Mouse (Mus musculus) limb, embryonic 11.5 days (tissue): ENCODE measurements around the gene Pgc. TPM values are rescaled to one million over a fixed set of nuclear protein-coding genes. Genes with fewer than 3 reads are reported as not detected.

Experiments
- ATAC-seq: fragments of 200-750 bp; cut with Nextera tagmentation; 2 replicates; pipeline ENCODE4 v1.8.0; 2017; ENCODE audit warnings: low read depth; ENCODE audit not compliant: insufficient number of reproducible peaks, low FRiP score, low TSS enrichment
- DNase-seq: peaks from one replicate; pipeline ENCODE4 v3.0.0-alpha.2; 2015; ENCODE audit warnings: low spot score
- H3K27ac ChIP-seq: fragments of 300-500 bp; sonication (generic); replicated peaks from 2 replicates; pipeline ENCODE4 v1.5.1; 2014; ENCODE audit warnings: low read depth, mild to moderate bottlenecking, low read length
- H3K27me3 ChIP-seq: fragments of 300-500 bp; sonication (generic); 2 replicates; pipeline ENCODE4 v1.6.1; 2014; ENCODE audit warnings: mild to moderate bottlenecking, low read length, mixed read lengths; ENCODE audit not compliant: control insufficient read depth, insufficient read depth
- H3K36me3 ChIP-seq: fragments of 300-500 bp; sonication (generic); 2 replicates; pipeline ENCODE4 v1.6.1; 2014; ENCODE audit warnings: mild to moderate bottlenecking, low read length, moderate library complexity, mixed read lengths; ENCODE audit not compliant: control insufficient read depth, insufficient read depth
- H3K4me1 ChIP-seq: fragments of 300-500 bp; sonication (generic); 2 replicates; pipeline ENCODE4 v1.6.1; 2014; ENCODE audit warnings: low read length, mixed read lengths; ENCODE audit not compliant: control insufficient read depth, insufficient read depth
- H3K4me2 ChIP-seq: fragments of 300-500 bp; sonication (generic); 2 replicates; pipeline ENCODE4 v1.6.1; 2014; ENCODE audit warnings: low read depth, mild to moderate bottlenecking, moderate library complexity; ENCODE audit not compliant: severe bottlenecking
- H3K4me3 ChIP-seq: fragments of 300-500 bp; sonication (generic); 2 replicates; pipeline ENCODE4 v1.5.1; 2014; ENCODE audit warnings: low read depth, low read length
- H3K9ac ChIP-seq: fragments of 300-500 bp; sonication (generic); 2 replicates; pipeline ENCODE4 v1.6.1; 2014; ENCODE audit warnings: mild to moderate bottlenecking, low read length
- H3K9me3 ChIP-seq: fragments of 300-500 bp; sonication (generic); 2 replicates; pipeline ENCODE4 v1.6.1; 2016; ENCODE audit warnings: low read length; ENCODE audit not compliant: control insufficient read depth
- WGBS: fragments of 180-500 bp; shearing (Covaris S2); extraction: QIAGEN DNeasy Blood & Tissue Kit; methylation state at CpG from one replicate; pipeline ENCODE4 v1.1.7; 2014; 5-methylcytosine and 5-hydroxymethylcytosine counted together
- polyA plus RNA-seq: library from polyadenylated mRNA; unstranded; fragments of >200 nt; fragmentation: Nextera tagmentation; extraction: Ambion mirVana; gene quantifications from 2 replicates; pipeline ENCODE4 v1.2.1, GENCODE M21; 2014

Pgc gene
- polyA plus RNA-seq, 1 experiment from 2014 or later, result not detected

GRCm38 (mm10) chr17:47769389-47770299 lies 43.0 kb downstream of the Pgc start:
- H3K27ac ChIP-seq, result no peak overlapping the region
- H3K9ac ChIP-seq, result no peak overlapping the region
- ATAC-seq (no peak), DNase-seq (no peak)
- peaks cover 5% of the 10 kb centered on the region; the same call in 1 of the 2 replicates for H3K9me3 ChIP-seq
- no peak overlapping the region for H3K4me3 ChIP-seq
- H3K36me3 ChIP-seq, result no peaks in the 10 kb centered on the region
- no peak overlapping the region for H3K4me2 ChIP-seq
- H3K27me3 ChIP-seq, result no peaks in the 10 kb centered on the region
- no peaks in the 10 kb centered on the region; the same call in 1 of the 2 replicates for H3K4me1 ChIP-seq
- WGBS, result 81% methylated on average over 11 of the region's 11 CpGs

GRCm38 (mm10) chr17:47773604-47774003 lies 47.0 kb downstream of the Pgc start:
- Histone ChIP-seq H3K4me2 (no peak overlapping the region), H3K27ac (no peak overlapping the region), H3K36me3 (no peaks in the 10 kb centered on the region), H3K4me1 (peaks cover 2% of the 10 kb centered on the region; the same call in 1 of the 2 replicates), H3K27me3 (no peaks in the 10 kb centered on the region), H3K9me3 (peaks cover 5% of the 10 kb centered on the region; the same call in 1 of the 2 replicates), H3K4me3 (no peak overlapping the region), H3K9ac (no peak overlapping the region)
- 23% methylated on average over 6 of the region's 6 CpGs for WGBS
- DNase-seq (no peak), ATAC-seq (peak; percentile 23; the same call in 1 of the 2 replicates)

- ATAC-seq (no peak), DNase-seq (no peak)
- H3K4me2 ChIP-seq, result no peak overlapping the region
- H3K9ac ChIP-seq, result no peak overlapping the region
- H3K36me3 ChIP-seq, result no peaks in the 10 kb centered on the region
- peaks cover 2% of the 10 kb centered on the region; the same call in 1 of the 2 replicates for H3K4me1 ChIP-seq
- WGBS, result 44% methylated on average over 2 of the region's 2 CpGs
- no peak overlapping the region for H3K4me3 ChIP-seq
- H3K27me3 ChIP-seq, result no peaks in the 10 kb centered on the region
- H3K9me3 ChIP-seq, result peaks cover 3% of the 10 kb centered on the region; the same call in 1 of the 2 replicates
- H3K27ac ChIP-seq, result no peak overlapping the region
Measured at GRCm38 (mm10) chr17:47777141-47777540, 50.5 kb downstream of the Pgc start.

GRCm38 (mm10) chr17:47780470-47780869 lies 53.8 kb downstream of the Pgc start:
- H3K4me3 ChIP-seq, result no peak overlapping the region
- no peak overlapping the region for H3K4me2 ChIP-seq
- ATAC-seq (no peak), DNase-seq (no peak)
- H3K27ac ChIP-seq, result no peak overlapping the region
- no peaks in the 10 kb centered on the region for H3K36me3 ChIP-seq
- WGBS, result 77% methylated on average over 10 of the region's 10 CpGs
- no peaks in the 10 kb centered on the region for H3K9me3 ChIP-seq
- no peak overlapping the region for H3K9ac ChIP-seq
- H3K27me3 ChIP-seq, result no peaks in the 10 kb centered on the region
- 0 out of 2 replicates have a peak, but pooled peaks cover 2% of the 10 kb centered on the region for H3K4me1 ChIP-seq

- DNase-seq, result no peak
- 78% methylated on average over 3 of the region's 3 CpGs for WGBS
- Histone ChIP-seq H3K4me1 (peaks cover under 1% of the 10 kb centered on the region), H3K27me3 (no peaks in the 10 kb centered on the region), H3K36me3 (no peaks in the 10 kb centered on the region), H3K4me2 (no peak overlapping the region), H3K27ac (no peak overlapping the region), H3K9ac (no peak overlapping the region), H3K4me3 (no peak overlapping the region), H3K9me3 (no peaks in the 10 kb centered on the region)
- ATAC-seq, result no peak
Measured at GRCm38 (mm10) chr17:47782486-47782885, 55.8 kb downstream of the Pgc start.

GRCm38 (mm10) chr17:47783445-47784223 lies 57.0 kb downstream of the Pgc start:
- no peak overlapping the region for H3K4me3 ChIP-seq
- 65% methylated on average over 8 of the region's 8 CpGs for WGBS
- no peak overlapping the region for H3K27ac ChIP-seq
- DNase-seq (no peak), ATAC-seq (no peak)
- no peaks in the 10 kb centered on the region for H3K9me3 ChIP-seq
- H3K36me3 ChIP-seq, result no peaks in the 10 kb centered on the region
- H3K9ac ChIP-seq, result no peak overlapping the region
- H3K4me1 ChIP-seq, result peaks cover 9% of the 10 kb centered on the region
- no peak overlapping the region for H3K4me2 ChIP-seq
- no peaks in the 10 kb centered on the region for H3K27me3 ChIP-seq

Other genes with a start within 250 kb of the Pgc start
- gene Taf8, start 224.6 kb upstream of the Pgc start, polyA plus RNA-seq, result 30.4 and 33.7 TPM in 2 replicates
- 345 and 350 TPM in 2 replicates for gene Ccnd3, start 221.8 kb upstream of the Pgc start, polyA plus RNA-seq
- gene Bysl, start 115.3 kb upstream of the Pgc start, polyA plus RNA-seq, result 30.7 and 31.6 TPM in 2 replicates
- 49.5 and 50.4 TPM in 2 replicates for gene Med20, start 115.3 kb upstream of the Pgc start, polyA plus RNA-seq
- gene Gm20517, start 115.3 kb upstream of the Pgc start, polyA plus RNA-seq, result 1.3 and 1.5 TPM in 2 replicates
- 4.7 and 6.7 TPM in 2 replicates for gene Usp49, start 96.2 kb upstream of the Pgc start, polyA plus RNA-seq
- gene Tomm6, start 38.5 kb upstream of the Pgc start, polyA plus RNA-seq, result 404 and 441 TPM in 2 replicates
- 3.9 and 4.2 TPM in 2 replicates for gene Frs3, start 37.8 kb upstream of the Pgc start, polyA plus RNA-seq
- 0.95 and 1.3 TPM in 2 replicates for gene Gm21981, start 32.4 kb upstream of the Pgc start, polyA plus RNA-seq
- gene Prickle4, start 32.1 kb upstream of the Pgc start, polyA plus RNA-seq, result 1.8 and 2.6 TPM in 2 replicates
- 3.7 and 5.6 TPM in 2 replicates for gene Tfeb, start 10.2 kb downstream of the Pgc start, polyA plus RNA-seq
- gene Mdfi, start 107.8 kb downstream of the Pgc start, polyA plus RNA-seq, result 56.4 and 100.0 TPM in 2 replicates
- gene Foxp4, start 197.8 kb downstream of the Pgc start, polyA plus RNA-seq, result 30.5 and 30.7 TPM in 2 replicates